Mouse (Mus musculus) adrenal gland, postnatal 14 days (tissue): Measurements from ENCODE around the gene Nin. TPM values are rescaled to one million over a fixed set of nuclear protein-coding genes. Genes with fewer than 3 reads are reported as not detected.

Source experiments
- DNase-seq: peaks from one replicate; pipeline ENCODE4 v3.0.0; 2021; ENCODE audit warnings: mixed read lengths
- long read RNA-seq, 2 experiments: library from polyadenylated mRNA; stranded (forward); transcript quantifications; one replicate each; pipeline ENCODE4 v2.0.0; 2021
- total RNA-seq: library from RNA; stranded (reverse); gene quantifications from 2 replicates; pipeline ENCODE4 v1.2.3, GENCODE M21; 2021

Gene Nin
- total RNA-seq = 36.5 and 42.6 TPM in 2 replicates
- long read RNA-seq, experiment 1, partial matches to known transcripts = 2 of 5 reads
- long read RNA-seq, experiment 1, other reads (novel, unspliced or antisense) = 3 of 5 reads
- long read RNA-seq, experiment 2, full-length matches to known transcripts = 2 of 9 reads
- long read RNA-seq, experiment 2, partial matches to known transcripts = 3 of 9 reads
- long read RNA-seq, experiment 2, other reads (novel, unspliced or antisense) = 4 of 9 reads

DNA sequence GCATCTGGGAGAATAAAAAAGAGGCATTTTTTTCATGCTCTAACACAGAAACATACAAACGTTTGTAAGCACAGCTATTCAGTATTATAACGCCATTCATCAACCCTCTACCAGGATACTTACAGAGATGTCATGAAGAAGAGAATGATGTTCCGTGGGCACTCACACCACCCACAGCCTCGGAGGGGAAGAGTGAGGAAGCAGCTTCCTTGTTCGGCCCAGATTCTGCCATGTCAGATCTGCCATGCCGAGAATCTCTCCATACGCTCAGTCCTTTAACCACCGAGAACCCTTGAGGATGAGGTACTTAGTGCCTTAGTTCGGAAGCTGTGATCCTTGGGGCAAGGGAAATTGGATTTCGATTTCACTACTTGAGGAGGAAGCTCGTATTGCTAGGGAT is at the start of gene Nin:
Nin (minus strand) TSS at position 367 of the 400 bp plus-strand sequence.
- DNase-seq = no peak

DNA sequence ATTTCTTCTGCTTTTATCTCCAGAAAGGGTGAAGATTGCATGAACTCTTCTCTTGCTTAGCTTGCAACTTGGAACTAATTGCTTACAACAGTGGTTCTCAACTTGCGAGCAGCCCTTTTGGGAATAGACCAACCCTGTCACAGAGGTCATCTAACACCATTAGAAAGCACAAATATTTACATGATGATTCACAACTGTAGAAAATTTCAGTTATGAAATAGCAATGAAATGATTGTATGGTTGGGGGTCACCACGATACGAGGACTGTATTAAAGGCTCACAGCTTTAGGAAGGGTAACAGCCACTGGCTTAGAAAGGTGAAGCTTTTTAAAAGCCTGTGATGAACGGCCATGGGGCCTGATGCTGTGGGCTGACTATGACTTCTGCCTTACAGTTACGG is 47.5 kb upstream of the Nin start:
- no peak for DNase-seq

DNA sequence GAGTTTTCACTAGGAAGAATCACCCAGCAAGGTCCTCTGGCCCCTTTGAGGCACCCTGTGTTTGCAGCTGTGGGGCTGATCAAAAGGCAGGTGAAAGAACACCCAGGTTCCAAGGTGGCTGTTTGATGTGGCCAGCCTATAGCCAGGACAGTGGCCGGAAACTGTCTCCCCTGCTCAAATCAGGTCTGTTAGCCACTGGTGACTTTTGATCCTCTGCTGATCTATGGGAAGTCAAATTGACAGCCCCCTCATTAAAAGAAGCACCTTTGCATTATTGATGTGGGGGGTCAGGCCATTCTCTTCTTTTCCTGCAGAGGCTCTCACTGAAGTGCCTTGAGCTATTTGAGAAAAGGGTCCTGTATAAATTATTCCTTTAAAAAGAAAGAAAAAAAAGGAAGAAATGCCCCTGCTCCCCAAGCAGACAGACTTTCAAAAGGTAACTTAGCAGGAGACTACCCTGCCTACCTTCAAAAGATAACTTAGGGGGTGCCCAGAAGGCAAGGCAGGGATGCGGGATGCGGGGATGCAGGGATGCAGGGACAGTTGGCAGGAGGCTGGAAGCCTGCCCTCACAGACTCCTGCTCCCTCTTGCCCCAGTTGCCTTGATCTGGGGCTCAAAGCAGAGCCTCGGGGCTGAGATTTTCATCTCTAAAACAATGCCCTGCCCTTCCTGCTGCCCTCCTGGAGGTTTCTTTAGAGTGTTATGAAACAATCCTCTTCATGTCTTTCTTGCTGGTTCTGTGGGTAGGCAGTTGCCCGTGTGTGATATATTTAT is 44.0 kb upstream of the Nin start:
- no peak for DNase-seq

DNA sequence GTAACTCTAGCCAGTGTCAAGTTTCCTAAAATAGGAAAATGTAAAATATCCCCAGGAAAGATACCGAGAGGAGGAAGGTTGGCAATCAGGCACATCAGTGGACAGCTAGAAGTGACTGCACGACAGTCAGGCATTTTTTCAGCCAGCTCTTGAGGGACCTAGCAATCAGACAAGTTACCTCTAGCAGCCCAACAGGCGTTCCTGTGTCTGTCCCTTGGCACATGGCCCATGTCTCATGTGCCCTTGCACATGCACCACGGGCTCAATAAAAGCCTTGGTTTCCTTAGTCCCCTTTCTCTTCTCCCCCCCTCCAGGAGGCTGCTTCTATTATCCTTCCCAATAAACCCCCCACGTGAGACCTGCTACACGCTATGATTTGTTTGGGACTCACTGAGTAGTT is 42.7 kb upstream of the Nin start:
- peak; percentile 31 for DNase-seq

DNA sequence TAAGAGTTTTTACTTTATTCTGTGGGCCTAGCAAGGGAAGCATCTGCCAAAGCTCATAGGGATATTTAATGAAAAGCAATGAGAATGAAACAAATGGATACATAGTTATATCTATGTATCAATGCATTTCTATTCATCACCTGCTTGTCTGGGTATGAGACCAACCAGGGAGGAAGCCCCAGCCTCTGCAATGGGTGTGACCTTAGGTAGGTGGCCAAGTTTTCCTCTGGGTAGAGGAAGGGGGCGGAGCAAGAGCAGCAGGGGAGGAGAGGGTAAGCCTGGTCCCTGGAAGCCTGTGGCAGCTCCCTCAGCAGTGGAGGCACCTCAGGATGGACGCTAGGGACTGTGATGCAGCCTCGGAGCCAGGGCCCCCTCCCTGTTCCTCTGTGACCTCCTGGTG is 40.3 kb upstream of the Nin start, which contains the start of gene Abhd12b:
Abhd12b (plus strand) TSS at position 301 of the 400 bp plus-strand sequence.
- no peak for DNase-seq

DNA sequence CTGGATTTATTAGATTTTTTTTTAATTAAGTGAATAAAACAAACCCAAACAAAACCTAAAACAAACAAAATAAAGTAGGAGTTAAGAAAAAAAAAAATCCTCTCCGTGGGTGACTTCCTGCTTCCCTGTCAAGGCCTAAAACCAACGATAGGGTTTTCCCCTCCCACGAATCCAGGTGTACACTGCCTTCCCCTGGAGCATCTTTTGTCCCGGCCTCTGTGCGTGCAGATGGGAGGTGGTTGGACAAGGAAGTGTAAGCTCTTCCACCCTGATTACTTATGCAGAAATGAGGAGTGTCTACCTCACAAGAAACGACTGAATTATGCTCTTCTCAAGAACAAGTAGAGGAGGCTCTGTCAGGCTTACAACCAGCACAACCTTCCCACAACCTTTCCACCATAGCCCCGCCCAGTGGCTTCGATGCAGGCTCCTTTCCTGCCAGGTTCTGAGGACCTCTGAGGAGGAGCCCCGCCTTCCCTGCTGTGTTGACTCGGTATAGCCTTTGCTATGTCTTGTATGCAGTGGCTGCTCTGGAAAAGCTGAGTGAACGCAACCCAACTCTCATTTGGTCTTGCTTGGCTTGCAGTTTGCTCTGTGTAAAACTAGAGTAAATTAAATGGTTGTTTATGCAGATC is 35.2 kb upstream of the Nin start:
- DNase-seq = peak; percentile 24

DNA sequence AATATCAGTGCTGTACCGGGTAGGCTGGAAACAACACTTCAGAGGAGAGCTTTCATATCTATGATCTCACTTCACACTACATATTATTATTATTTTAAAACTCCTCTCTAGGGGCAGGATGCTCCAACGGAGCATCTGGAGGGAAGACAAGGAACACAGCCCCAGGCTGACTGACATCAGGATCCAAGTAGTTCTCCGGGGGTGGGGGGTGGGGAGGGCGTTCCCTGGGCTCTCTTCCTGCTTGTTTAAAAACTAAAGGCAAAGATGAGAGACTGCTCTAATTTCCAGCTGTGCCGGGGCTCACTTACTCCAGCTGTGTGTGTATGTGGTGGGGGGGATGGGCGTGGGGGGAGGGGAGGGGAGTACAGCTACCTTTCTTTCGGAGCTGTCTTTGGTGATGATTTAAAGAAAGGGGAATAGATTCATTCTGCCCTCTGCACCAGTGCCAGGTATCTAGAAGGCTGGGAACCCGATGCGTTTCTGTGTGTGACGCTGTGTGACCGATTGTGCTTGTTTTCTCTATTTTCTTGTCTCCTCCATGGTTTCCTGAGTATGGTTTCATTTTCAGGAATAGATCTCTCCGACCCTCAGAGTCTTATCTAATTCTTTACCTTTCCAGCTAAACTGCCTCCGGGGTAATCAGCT is 34.6 kb upstream of the Nin start:
- no peak for DNase-seq

DNA sequence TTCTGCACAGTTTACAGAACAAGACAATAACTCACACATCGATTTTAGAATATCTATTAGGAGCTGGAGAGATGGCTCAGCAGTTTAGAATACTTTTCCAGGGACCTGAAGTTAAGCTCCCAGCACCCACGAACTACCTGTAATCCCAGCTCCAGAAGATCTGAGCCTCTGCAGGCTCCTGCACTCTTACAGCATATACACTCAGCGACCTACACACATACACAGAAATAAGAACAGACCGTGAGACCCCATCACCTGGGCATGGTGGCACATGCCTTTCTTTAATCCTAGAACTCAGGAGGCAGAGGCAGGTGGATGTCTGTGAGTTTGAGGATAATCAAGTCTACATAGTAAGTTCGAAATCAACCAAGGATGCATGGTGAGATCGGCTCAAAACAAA is 32.1 kb upstream of the Nin start:
- no peak for DNase-seq

DNA sequence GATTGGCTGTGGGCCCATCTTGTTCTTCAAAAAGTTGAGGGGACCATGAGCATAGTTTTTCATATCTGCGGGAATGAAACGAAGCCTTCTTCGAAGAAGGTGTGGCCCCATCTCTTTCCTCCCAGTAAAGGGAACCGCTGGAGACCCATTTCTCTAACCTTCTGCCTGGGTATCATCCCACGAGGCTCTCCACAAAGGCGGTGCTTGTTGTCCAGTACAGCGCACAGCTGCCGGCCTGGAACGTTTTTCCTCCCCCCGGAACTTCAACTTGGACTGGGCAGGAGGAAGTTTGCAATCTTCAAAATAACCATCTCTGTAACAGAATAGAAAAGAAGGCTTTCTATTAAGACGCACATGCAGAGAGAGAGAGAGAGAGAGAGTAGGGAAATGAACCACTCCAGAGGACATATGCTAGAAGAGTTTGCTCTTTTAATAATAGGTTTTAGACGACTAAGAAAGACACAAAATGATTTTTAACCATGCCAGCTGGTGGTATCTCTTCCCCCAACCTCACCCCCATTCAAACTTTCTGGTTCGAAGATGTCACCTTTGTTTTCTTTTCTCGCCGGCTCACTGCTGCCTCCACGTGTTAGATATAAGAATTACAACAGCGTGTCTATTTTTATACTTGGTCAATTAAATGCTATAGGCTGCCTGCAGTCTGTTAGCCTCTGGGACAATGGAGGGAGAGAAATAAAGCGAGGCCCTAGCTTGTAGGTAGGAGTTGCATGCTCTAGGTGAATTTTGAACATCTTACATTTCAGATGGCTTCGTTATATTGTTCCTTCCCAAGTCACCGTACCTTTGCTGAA is 31.3 kb upstream of the Nin start:
- peak; percentile 64 for DNase-seq

DNA sequence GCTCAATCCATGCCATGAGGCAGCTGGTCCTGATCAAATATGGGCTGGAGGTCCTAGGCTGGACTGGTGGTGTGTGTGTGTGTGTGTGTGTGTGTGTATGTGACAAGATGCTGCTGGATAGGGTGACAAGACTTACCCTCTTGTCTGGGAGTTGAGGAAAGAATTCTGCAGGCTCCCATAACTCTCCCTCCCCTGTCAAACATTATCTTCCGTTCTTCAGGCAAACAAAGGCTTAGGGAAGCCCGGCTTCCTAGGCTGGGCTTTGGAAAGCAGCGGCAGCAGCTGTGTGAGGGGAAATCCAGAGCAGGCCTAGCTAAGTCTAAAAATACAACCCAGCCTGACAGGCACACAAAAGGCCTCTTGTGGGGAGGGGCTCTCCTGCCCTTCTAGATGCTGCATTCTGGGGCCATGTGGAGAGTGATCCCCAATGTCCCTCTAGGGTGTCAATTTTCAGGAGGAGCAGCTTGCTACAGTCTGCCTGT is 30.6 kb upstream of the Nin start:
- DNase-seq = peak; percentile 15

DNA sequence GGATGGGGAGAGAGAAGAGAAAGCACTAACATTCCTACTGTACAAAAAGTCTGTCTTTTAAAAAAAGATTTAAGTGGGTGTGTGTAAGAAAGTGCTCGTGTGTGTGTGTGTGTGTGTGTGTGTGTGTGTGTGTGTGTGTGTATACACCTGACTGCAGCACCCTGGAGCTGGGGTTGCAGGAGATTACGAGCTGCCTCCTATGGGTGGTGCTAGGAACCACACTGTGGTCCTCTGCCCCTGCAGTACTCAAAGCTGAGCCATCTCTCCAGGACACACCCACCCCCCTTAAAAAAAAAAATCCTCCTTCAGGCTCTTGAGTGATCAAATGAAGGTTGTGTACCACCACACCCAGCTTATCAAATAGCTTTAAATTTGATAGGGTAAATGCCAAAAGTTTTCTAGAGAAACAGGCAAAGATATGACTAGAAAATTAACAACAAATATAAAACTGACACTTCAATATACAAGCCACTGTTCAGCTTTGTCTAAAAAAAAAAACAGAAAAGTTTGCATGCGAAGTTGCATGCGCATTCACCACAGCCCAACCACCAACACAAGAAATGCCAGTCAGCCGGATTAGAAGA is 27.6 kb upstream of the Nin start:
- DNase-seq = no peak

DNA sequence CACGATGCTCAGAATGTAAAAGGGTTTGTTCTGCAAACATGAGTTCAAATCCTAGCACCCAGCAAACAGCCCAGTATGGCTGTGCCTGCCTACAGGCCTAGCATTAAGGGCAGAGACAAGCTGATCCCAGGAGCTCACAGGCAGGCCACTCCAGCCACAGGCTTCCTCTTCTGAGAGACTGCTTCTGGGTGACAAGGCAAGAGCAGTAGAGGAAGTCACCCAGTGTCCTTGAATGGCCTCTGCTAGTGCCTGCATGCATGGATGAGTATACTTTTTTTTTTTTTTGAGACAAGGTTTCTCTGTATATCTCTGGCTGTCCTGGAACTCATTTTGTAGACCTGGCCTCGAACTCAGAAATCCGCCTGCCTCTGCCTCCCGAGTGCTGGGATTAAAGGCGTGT is 27.0 kb upstream of the Nin start:
- no peak for DNase-seq

DNA sequence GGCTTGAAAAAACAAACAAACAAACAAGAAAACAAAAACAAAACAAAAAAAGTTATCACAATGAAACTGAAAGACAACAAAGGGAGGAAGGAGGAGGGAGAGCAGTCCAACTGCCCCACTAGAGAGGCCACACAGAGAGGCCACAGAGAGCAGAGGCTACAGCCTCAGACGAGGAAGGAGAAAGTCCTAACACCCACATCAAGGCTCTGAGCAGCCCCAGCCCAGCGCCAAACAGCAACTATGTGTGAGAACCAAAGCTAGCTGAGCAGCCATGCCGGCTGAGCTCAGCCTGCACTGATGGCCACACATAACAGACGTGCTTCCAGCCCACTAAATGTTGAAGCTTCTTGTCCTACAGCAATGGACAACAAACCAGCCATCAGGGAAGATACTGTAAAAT is 26.4 kb upstream of the Nin start:
- no peak for DNase-seq

DNA sequence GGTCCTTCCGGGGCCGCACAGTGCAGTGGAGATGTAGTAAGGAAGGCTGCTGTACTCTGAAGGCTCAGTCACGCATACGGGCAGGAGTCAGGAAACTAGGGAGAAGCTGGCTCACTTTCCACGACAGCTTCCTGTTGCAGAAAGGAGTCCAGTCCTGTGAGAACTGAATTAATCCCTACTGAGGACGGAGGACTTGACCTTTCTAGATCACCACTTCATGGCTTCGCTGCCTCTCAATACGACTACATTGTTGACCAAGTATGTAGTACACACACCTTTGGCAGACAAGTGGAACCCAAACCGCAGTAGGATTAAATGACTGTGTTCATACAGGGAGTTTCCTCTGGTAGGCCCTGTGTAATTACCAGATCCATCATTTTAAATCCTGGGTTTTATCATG is 24.1 kb upstream of the Nin start:
- no peak for DNase-seq

DNA sequence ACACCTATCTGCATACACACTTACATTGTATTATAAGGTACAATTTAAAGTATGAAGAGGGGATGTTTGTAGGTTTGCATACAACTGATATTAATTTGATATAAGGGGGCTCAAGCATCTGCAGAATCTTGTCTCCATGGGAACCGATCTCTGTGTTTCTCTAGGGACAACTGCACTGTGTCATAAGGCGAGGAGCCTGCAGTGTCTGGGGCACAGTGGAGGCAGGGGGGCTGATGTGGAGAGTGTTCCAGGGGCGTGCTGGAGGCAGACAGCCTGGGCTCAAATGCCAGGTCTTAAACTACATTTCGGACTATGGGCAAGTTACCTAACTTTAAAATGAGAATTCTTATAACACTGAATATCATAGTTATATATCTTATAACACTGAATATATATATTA is 23.6 kb upstream of the Nin start:
- DNase-seq = no peak

DNA sequence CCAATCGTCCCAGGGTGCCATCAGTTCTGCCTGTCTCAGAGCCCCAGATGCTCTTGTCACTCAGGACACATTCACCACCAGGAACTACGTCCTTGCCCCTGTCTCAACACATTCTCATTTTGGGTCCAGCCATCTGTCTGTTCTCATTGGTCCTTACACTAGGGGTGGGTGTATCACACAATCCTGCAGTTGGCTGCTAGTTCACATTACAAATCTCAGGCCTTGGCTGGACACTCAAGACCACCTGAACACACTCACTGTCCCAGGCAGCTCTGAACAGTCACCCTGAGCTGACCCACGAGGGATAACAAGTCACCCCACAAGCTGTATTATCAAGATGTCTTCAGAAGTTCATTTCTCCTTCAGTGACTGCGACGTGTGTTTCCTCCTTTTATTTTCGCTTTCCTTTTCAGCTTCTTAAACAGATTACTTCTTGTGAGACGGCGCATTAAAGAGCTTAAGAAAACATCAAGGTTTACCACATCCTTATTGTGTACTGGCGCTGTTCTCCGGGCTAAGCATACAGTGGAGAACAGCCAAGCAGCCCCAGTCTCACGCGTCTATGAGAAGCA is 22.8 kb upstream of the Nin start:
- DNase-seq = no peak

DNA sequence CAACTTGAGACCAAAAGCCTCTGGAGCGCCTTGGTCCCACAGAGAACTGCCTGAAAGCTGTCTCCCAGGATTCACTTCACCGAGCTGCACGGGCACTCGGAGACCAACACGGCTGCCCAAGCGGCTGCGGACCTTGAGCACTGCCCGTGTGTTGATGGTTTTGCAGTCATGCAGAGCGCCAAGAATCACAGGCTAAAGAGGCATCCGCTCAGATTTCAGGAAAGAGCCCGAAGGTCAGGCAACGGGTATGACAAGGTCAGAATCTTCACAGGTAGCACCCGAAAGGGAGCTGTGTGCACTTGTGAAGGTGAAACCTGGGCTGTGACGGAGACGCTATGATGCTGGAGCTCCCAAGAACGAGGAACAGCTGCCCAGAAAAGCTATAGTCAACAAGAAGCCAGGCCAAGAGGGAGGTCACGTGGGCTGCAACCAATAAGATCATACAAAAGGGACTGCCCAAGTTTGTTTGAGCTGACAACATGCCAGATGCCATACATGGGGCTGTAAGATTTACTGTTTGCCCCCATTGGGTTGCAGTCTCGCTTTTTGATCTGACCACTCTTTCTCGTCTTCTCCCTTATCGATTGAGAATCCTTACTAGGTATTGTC is 21.2 kb upstream of the Nin start:
- DNase-seq = no peak

DNA sequence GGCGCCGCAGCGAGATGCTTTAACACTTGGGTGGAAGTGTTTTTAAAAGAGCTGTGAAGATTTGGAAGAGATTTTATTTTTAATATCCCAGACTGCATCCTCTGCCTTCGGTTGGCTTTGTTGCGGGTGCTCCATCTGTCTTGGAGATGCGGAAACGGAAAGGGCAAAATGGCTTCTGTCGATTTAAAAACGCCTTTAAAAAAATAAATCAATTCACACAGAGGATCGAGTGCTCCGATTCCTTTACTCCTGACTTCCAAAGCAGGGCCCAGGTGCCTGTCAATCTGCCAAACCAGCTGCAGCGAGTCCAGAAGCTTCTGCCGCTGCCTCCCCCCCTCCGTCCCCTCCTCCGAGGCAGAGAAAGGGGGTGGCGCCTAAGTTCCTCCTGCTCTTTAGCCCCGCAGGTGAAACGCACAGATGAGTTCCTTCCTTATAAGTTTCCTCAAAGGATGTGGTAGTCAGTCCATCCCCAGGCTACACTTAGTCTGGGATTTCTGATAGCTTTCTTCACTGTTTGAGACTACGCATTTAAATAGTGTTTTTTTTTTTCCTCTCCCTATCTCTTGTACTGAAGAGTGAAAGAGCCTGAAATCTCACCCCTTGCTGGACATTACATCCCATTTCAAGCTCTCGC is 17.6 kb upstream of the Nin start:
- DNase-seq = no peak

DNA sequence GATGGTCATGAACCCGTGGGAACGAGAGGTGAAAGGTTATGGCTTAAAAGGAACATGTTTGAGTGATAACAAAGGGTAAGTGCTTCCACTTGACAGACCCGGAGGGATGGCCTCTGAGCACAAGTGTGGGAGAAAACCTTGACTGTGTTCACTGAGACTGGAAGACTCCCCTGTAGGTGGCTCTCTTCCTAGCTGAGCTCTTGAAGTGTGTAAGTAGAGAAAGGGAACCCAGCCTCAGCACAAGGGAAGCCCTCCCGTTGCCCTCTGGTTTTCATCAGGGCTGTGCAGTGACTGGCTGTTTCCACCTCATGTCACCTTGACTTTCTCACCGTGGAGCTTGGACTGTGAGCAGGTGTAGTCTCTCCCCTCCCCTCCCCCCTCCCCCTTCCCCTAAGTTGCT is 15.6 kb upstream of the Nin start:
- DNase-seq = no peak

DNA sequence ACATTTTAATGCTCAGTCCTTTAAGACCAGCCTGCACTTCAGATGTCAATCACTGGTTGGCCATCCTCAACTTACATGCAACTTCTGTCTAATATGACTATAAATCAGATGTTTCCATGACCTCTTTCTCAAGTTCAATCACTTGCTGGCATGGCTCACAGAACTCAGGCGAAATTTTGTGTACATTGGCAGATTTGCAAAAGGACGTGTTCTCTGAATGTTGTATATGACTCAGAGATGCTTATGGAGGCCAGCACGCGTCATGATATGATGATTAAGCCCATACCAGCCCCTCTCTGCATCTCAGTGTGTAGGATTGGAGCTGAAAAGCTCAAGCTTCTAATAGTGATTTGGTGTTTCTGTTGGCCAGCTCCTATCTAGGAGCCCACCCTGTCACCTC is 13.1 kb upstream of the Nin start:
- DNase-seq = no peak
